Mouse (Mus musculus): ENCODE measurements around the gene Perp.

GRCm38 (mm10) chr10:18826107-18826506 lies 18.7 kb upstream of the Perp start:
- no peak for TF ChIP-seq CTCF (IDR thresholded peaks at IDR 0.05; ENCODE audit: low read depth)
- no peak for TF ChIP-seq EP300 (optimal IDR thresholded peaks at IDR 0.05)

Data from stomach, postnatal 0 days (tissue).